Mouse (Mus musculus): Measurements from ENCODE around the gene Ror2.

DNA sequence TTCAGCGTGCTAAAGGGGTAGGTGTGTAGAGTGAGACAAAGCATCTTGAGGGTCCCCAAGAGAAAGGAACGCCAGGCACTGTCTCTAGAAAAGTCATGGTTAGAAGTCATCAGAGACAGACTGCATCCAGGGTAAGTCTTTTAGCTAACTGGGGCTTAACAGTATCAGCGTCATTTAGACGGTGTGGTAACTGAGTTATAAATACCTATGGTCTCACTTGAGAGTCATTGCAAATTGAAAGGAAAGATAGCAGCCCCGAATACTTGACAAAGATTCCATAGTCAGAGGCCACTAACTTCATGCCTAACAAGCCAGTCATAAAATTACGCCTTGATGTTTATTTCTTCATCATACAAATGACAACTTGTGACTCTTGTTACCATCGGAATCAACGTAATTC is 191.3 kb downstream of the Ror2 start:
- TF ChIP-seq POLR2A (IDR thresholded peaks at IDR 0.05; ENCODE audit: control insufficient read depth, low read depth, low read length) = no peak
- TF ChIP-seq CTCF (IDR thresholded peaks at IDR 0.05; ENCODE audit: control insufficient read depth, insufficient read depth, insufficient replicate concordance, low read depth, low read length) = no peak
